Mouse (Mus musculus) MEL (cell line): Measurements from ENCODE around the gene Rsf1. TPM values are rescaled to one million over a fixed set of nuclear protein-coding genes. Genes with fewer than 3 reads are reported as not detected.

Experiments used
- DNase-seq: peaks from one replicate; pipeline ENCODE4 v3.0.0; 2011; ENCODE audit warnings: low read depth, low spot score
- H3K27ac ChIP-seq: 2 replicates; pipeline ENCODE4 v1.5.1; 2012; ENCODE audit warnings: low read depth, mild to moderate bottlenecking, control low read depth, low read length, moderate library complexity; ENCODE audit not compliant: control insufficient read depth
- H3K27me3 ChIP-seq, 2 experiments: fragments of 150-350 bp in 1 of 2; sonication (generic) in 1 of 2; 2 replicates each; pipeline ENCODE4 v1.6.1; 2012; ENCODE audit warnings: low read length in 2 of 2, mild to moderate bottlenecking in 2 of 2, improper control_type of control experiment in 1 of 2, moderate library complexity in 1 of 2; ENCODE audit not compliant: insufficient read depth in 2 of 2, control insufficient read depth in 1 of 2
- H3K36me3 ChIP-seq, 2 experiments: 2 replicates each; pipeline ENCODE4 v1.6.1; 2012 to 2014; ENCODE audit warnings: low read length in 2 of 2, improper control_type of control experiment in 1 of 2, inconsistent platforms in 1 of 2, mild to moderate bottlenecking in 1 of 2; ENCODE audit not compliant: insufficient read depth in 2 of 2, control insufficient read depth in 1 of 2
- H3K4me1 ChIP-seq, 2 experiments: fragments of 150-350 bp in 1 of 2; sonication (generic) in 1 of 2; 2 replicates each; pipeline ENCODE4 v1.6.1; 2012; ENCODE audit warnings: low read length in 2 of 2, improper control_type of control experiment in 1 of 2, mild to moderate bottlenecking in 1 of 2; ENCODE audit not compliant: insufficient read depth in 2 of 2, control insufficient read depth in 1 of 2
- H3K4me3 ChIP-seq, 2 experiments: fragments of 150-350 bp in 1 of 2; sonication (generic) in 1 of 2; 2 replicates each; pipeline ENCODE4 v1.5.1; 2012; ENCODE audit warnings: low read depth in 2 of 2, low read length in 2 of 2, mild to moderate bottlenecking in 2 of 2, moderate library complexity in 2 of 2, control low read depth in 1 of 2, improper control_type of control experiment in 1 of 2; ENCODE audit not compliant: control insufficient read depth in 1 of 2, insufficient read depth in 1 of 2
- H3K79me2 ChIP-seq: 2 replicates; pipeline ENCODE4 v1.6.1; 2012; ENCODE audit warnings: mild to moderate bottlenecking, low read length, moderate library complexity; ENCODE audit not compliant: control insufficient read depth, poor library complexity, insufficient read depth
- H3K9ac ChIP-seq: 2 replicates; pipeline ENCODE4 v1.6.1; 2012; ENCODE audit warnings: low read depth, mild to moderate bottlenecking, control low read depth, low read length, moderate library complexity; ENCODE audit not compliant: control insufficient read depth, poor library complexity, severe bottlenecking
- H3K9me3 ChIP-seq: fragments of 150-350 bp; sonication (generic); replicated peaks from 2 replicates; pipeline ENCODE4 v1.6.1; 2012; ENCODE audit warnings: mild to moderate bottlenecking, low read length, improper control_type of control experiment, moderate library complexity; ENCODE audit not compliant: insufficient read depth
- BHLHE40 ChIP-seq: IDR thresholded peaks from 2 replicates; pipeline ENCODE4 v1.6.1; 2012; ENCODE audit warnings: low read depth, mild to moderate bottlenecking, inconsistent platforms, low read length, improper control_type of control experiment, borderline replicate concordance
- E2F4 ChIP-seq: IDR thresholded peaks from 2 replicates; pipeline ENCODE4 v1.6.1; 2011; ENCODE audit warnings: low read depth, low read length, improper control_type of control experiment, borderline replicate concordance
- EP300 ChIP-seq, 2 experiments: IDR thresholded peaks; 2 replicates each; pipeline ENCODE4 v1.6.1; 2011; ENCODE audit warnings: improper control_type of control experiment in 2 of 2, low read length in 2 of 2, low read depth in 1 of 2, mild to moderate bottlenecking in 1 of 2
- GATA1 ChIP-seq: IDR thresholded peaks from 2 replicates; pipeline ENCODE4 v1.6.1; 2011; ENCODE audit warnings: low read depth, low read length, improper control_type of control experiment
- KAT2A ChIP-seq: conservative IDR thresholded peaks from 2 replicates; pipeline ENCODE4 v1.6.1; 2012; ENCODE audit warnings: low read depth, low read length, improper control_type of control experiment, inconsistent platforms
- MEF2A ChIP-seq: IDR thresholded peaks from 2 replicates; pipeline ENCODE4 v1.6.1; 2014; ENCODE audit warnings: low read depth, mild to moderate bottlenecking, inconsistent platforms, low read length, improper control_type of control experiment; ENCODE audit not compliant: poor library complexity, insufficient replicate concordance, severe bottlenecking; ENCODE audit errors: extremely low read depth
- NRF1 ChIP-seq: IDR thresholded peaks from 2 replicates; pipeline ENCODE4 v1.6.1; 2014; ENCODE audit warnings: low read depth, mild to moderate bottlenecking, inconsistent platforms, low read length, improper control_type of control experiment, moderate library complexity; ENCODE audit not compliant: poor library complexity, insufficient read depth, severe bottlenecking
- POLR2AphosphoS2 ChIP-seq: IDR thresholded peaks from 2 replicates; pipeline ENCODE4 v1.6.1; 2011; ENCODE audit warnings: low read length, improper control_type of control experiment
- SIN3A ChIP-seq: IDR thresholded peaks from 2 replicates; pipeline ENCODE4 v1.6.1; 2012; ENCODE audit warnings: low read length, improper control_type of control experiment, inconsistent platforms
- SMC3 ChIP-seq: IDR thresholded peaks from 2 replicates; pipeline ENCODE4 v1.6.1; 2011; ENCODE audit warnings: low read depth, low read length, improper control_type of control experiment
- USF1 ChIP-seq: IDR thresholded peaks from 2 replicates; pipeline ENCODE4 v1.6.1; 2014; ENCODE audit warnings: low read depth, mild to moderate bottlenecking, inconsistent platforms, low read length, improper control_type of control experiment, moderate library complexity
- polyA plus RNA-seq, 2 experiments: library from polyadenylated mRNA; stranded (reverse) in 1 of 2; unstranded in 1 of 2; fragments of >175 nt in 1 of 2; fragments of >200 nt in 1 of 2; gene quantifications; 2 replicates each; pipeline versions ENCODE4 v1.2.1 to v1.2.4; 2012; ENCODE audit warnings: low replicate concordance in 2 of 2, low read depth in 1 of 2; ENCODE audit not compliant: insufficient read length in 2 of 2, insufficient read depth in 1 of 2, missing spikeins in 1 of 2
- total RNA-seq: library from RNA; depleted of rRNA; stranded (reverse); fragments of 300-350 nt; gene quantifications from 2 replicates; pipeline ENCODE4 v1.2.3, GENCODE M21; 2012

The Rsf1 gene
- total and polyA plus RNA-seq, 3 experiments: 12.7 to 17.4 TPM; not detected in 1

GRCm38 (mm10) chr7:97714651-97715050, 135.0 kb downstream of the Rsf1 start:
- Histone ChIP-seq H3K9me3 (no peaks in the 10 kb centered on the region), H3K79me2 (peaks cover 2% of the 10 kb centered on the region; the same call in 1 of the 2 replicates), H3K4me1 (no peaks in the 10 kb centered on the region), H3K27me3 (no peaks in the 10 kb centered on the region), H3K27ac (no peak overlapping the region), H3K9ac (no peak overlapping the region), H3K4me3 (no peak overlapping the region), H3K36me3 (peaks cover 0 to 19% of the 10 kb centered on the region in 2 experiments; a peak in 2 of 4 replicates)
- no peak for DNase-seq
- TF ChIP-seq POLR2AphosphoS2 (no peak), NRF1 (no peak), EP300 (IDR thresholded peaks at IDR 0.05; ENCODE audit: low read depth in 1 of 2, low read length in 2 of 2) (no peak), E2F4 (no peak), MEF2A (no peak)

- Histone ChIP-seq H3K27me3 (no peaks in the 10 kb centered on the region), H3K9me3 (no peaks in the 10 kb centered on the region), H3K4me1 (no peaks in the 10 kb centered on the region), H3K79me2 (no peaks in the 10 kb centered on the region; the same call in 1 of the 2 replicates), H3K9ac (no peak overlapping the region), H3K4me3 (no peak overlapping the region), H3K36me3 (peaks cover 0 to 17% of the 10 kb centered on the region in 2 experiments; a peak in 2 of 4 replicates), H3K27ac (no peak overlapping the region)
- DNase-seq: no peak
- no peak for TF ChIP-seq BHLHE40
- no peak for TF ChIP-seq SIN3A
- TF ChIP-seq KAT2A: no peak
Observed at GRCm38 (mm10) chr7:97717326-97717725, 137.6 kb downstream of the Rsf1 start.

GRCm38 (mm10) chr7:97719078-97719477, 139.4 kb downstream of the Rsf1 start:
- no peaks in the 10 kb centered on the region; the same call in 1 of the 2 replicates for H3K79me2 ChIP-seq
- no peaks in the 10 kb centered on the region for H3K27me3 ChIP-seq
- DNase-seq: no peak
- no peak overlapping the region for H3K4me3 ChIP-seq
- H3K27ac ChIP-seq: no peak overlapping the region
- H3K36me3 ChIP-seq: peaks cover 0 to 10% of the 10 kb centered on the region in 2 experiments; a peak in 2 of 4 replicates
- peaks cover 0 to 6% of the 10 kb centered on the region in 2 experiments; a peak in 3 of 4 replicates for H3K4me1 ChIP-seq
- no peaks in the 10 kb centered on the region for H3K9me3 ChIP-seq
- no peak overlapping the region for H3K9ac ChIP-seq
- TF ChIP-seq SMC3 (no peak), GATA1 (no peak), USF1 (no peak)
- TF ChIP-seq, all 39 proteins: peak for 0
